Mouse (Mus musculus) hematopoietic stem cell, adult 5-6 weeks (primary cell): ENCODE measurements around the gene Cbr1. TPM values are rescaled to one million over a fixed set of nuclear protein-coding genes. Genes with fewer than 3 reads are reported as not detected.

Source experiments
- ATAC-seq, 2 experiments: fragments of 125-278 bp in 1 of 2; replicated peaks in 1 of 2; 2 replicates each; pipeline ENCODE4 v1.8.0; 2016 to 2017; ENCODE audit warnings: inconsistent platforms in 2 of 2, mild to moderate bottlenecking in 2 of 2, moderate number of reproducible peaks in 2 of 2, low read depth in 1 of 2, moderate TSS enrichment in 1 of 2; ENCODE audit not compliant: low FRiP score in 2 of 2, poor library complexity in 2 of 2, severe bottlenecking in 2 of 2, insufficient read depth in 1 of 2, low TSS enrichment in 1 of 2
- total RNA-seq: library from RNA; stranded (forward); fragments of 172-1452, 232-1000 nt; gene quantifications from 2 replicates; pipeline ENCODE4 v1.2.3, GENCODE M21; 2017

Cbr1 gene
- total RNA-seq, 1 experiment from 2014 or later = 33.0 TPM

DNA sequence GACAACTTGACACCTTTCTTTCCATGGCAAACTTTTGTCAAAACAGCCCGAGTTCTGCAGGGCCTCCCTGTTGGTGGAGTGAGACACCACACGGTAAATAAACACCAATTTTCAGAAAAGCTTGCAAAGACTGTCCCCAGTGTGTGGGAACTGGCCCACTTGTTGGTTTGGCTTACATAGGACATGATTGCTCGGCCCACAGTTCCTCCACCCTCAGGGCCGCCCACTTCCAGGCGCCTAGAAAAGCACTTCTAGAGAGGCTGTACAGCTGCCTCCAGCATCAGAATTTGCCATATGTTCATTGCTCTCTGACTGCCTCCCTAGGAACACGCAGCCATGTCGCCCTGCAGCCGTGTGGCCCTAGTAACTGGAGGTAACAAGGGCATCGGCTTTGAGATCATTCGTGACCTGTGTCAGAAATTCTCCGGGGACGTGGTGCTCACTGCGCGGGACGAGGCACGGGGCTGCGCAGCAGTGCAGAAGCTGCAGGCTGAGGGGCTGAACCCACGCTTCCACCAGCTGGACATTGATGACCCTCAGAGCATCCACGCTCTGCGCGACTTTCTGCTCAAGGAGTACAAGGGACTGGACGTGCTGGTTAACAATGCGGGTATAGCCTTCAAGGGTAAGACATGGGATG is 22.2 kb downstream of the Cbr1 start, which contains the start of gene Gm5678:
TSS of gene Gm5678 (plus strand) at position 337 of the 640 bp plus-strand sequence.
- ATAC-seq = no peak

- ATAC-seq = no peak
Measured at GRCm38 (mm10) chr16:93644006-93644405, 38.4 kb downstream of the Cbr1 start.

- no peak for ATAC-seq
Measured at GRCm38 (mm10) chr16:93648441-93649183, 43.0 kb downstream of the Cbr1 start.

Other genes starting within 250 kb of the Cbr1 start
- 9.6 and 13.3 TPM in 2 replicates for gene Setd4, start 1.8 kb upstream of the Cbr1 start, total RNA-seq
- not detected in 2 replicates for gene Gm5678, start 22.2 kb downstream of the Cbr1 start, total RNA-seq
- gene Cbr3, start 77.4 kb downstream of the Cbr1 start, total RNA-seq = 0.38 TPM in 1 of 2 replicates, not detected in the other
- 11.2 and 13.4 TPM in 2 replicates for gene Dop1b, start 106.1 kb downstream of the Cbr1 start, total RNA-seq
- 202 and 204 TPM in 2 replicates for gene Morc3, start 226.3 kb downstream of the Cbr1 start, total RNA-seq